ENCODE assay signal across 8 mouse cellular contexts in genomic region chr12:40446450-40447381, GRCm38 (mm10). TPM values are rescaled to one million over a fixed set of nuclear protein-coding genes. Genes with fewer than 3 reads are reported as not detected.
DNase-seq lines count a peak whose midpoint lies in the region; ATAC-seq and TF ChIP-seq lines count a peak whose summit lies in the region.

No protein-coding gene starts in this region.

- H3K9ac ChIP-seq in hindbrain, embryonic 16.5 days (ENCODE audit: low read depth, low read length), result peak overlapping the region; percentile 82

- H3K27me3 ChIP-seq in hindbrain, embryonic 16.5 days (replicated peaks; ENCODE audit: control insufficient read depth, insufficient read depth, low read length), result no peaks in the 10 kb centered on the region
- H3K27me3 ChIP-seq in limb, embryonic 10.5 days (ENCODE audit: low read depth, poor library complexity, severe bottlenecking), result no peaks in the 10 kb centered on the region
- H3K27me3 ChIP-seq in midbrain, embryonic 10.5 days (ENCODE audit: low read depth, poor library complexity, severe bottlenecking), result 0 out of 2 replicates have a peak, but pooled peaks cover 7% of the 10 kb centered on the region

- ATAC-seq in hindbrain, embryonic 16.5 days, result peak; percentile 9

- peak overlapping the region; percentile 60 for H3K4me2 ChIP-seq in hindbrain, embryonic 16.5 days (ENCODE audit: low read length)

- no peaks in the 10 kb centered on the region for H3K36me3 ChIP-seq in hindbrain, embryonic 16.5 days (ENCODE audit: control insufficient read depth, insufficient read depth, low read length)
- H3K36me3 ChIP-seq in limb, embryonic 10.5 days, result no peaks in the 10 kb centered on the region
- H3K36me3 ChIP-seq in midbrain, embryonic 10.5 days, result no peaks in the 10 kb centered on the region

- peak overlapping the region; percentile 92 for H3K4me3 ChIP-seq in gastrocnemius, adult 2 months
- H3K4me3 ChIP-seq in hindbrain, embryonic 16.5 days (ENCODE audit: low read length), result peak overlapping the region; percentile 87
- H3K4me3 ChIP-seq in limb, embryonic 10.5 days, result peak overlapping the region; percentile 83
- H3K4me3 ChIP-seq in midbrain, embryonic 10.5 days, result peak overlapping the region; percentile 89

- intact Hi-C loops in gastrocnemius, adult 2 months (cut with DNase I), result loop anchor here (2.0 to 5.0 kb wide), 2 partner anchors 52 to 189 kb away; no protein-coding TSS in a partner anchor

- no peaks in the 10 kb centered on the region for H3K9me3 ChIP-seq in hindbrain, embryonic 16.5 days (ENCODE audit: control insufficient read depth, low read length)
- H3K9me3 ChIP-seq in limb, embryonic 10.5 days (replicated peaks), result no peaks in the 10 kb centered on the region
- H3K9me3 ChIP-seq in midbrain, embryonic 10.5 days (replicated peaks), result no peaks in the 10 kb centered on the region

- peak; percentile 17; the same call in 1 of the 2 replicates for TF ChIP-seq CTCF in gastrocnemius, adult 2 months (IDR thresholded peaks at IDR 0.05)

- peaks cover 10% of the 10 kb centered on the region for H3K4me1 ChIP-seq in hindbrain, embryonic 16.5 days (ENCODE audit: control insufficient read depth, insufficient read depth, low read depth, low read length)
- H3K4me1 ChIP-seq in limb, embryonic 10.5 days, result peaks cover 33% of the 10 kb centered on the region
- H3K4me1 ChIP-seq in midbrain, embryonic 10.5 days, result peaks cover 37% of the 10 kb centered on the region

- H3K27ac ChIP-seq in gastrocnemius, adult 2 months, result peak overlapping the region; percentile 94
- H3K27ac ChIP-seq in hindbrain, embryonic 16.5 days (ENCODE audit: low read depth, low read length), result peak overlapping the region; percentile 91
- peak overlapping the region; percentile 91 for H3K27ac ChIP-seq in limb, embryonic 10.5 days
- H3K27ac ChIP-seq in midbrain, embryonic 10.5 days (replicated peaks), result peak overlapping the region; percentile 93

- DNase-seq in right cerebral cortex, adult 18-20 months, result peak; percentile 44
- DNase-seq in right cerebral cortex, postnatal 36 days (ENCODE audit: low spot score in 2 of 2), result no peak
- peak; percentile 80 to 86 for DNase-seq in cerebellum, postnatal 10 days
- peak; percentile 76 for DNase-seq in gastrocnemius, adult 2 months
- peak; percentile 79 for DNase-seq in limb, embryonic 10.5 days (ENCODE audit: low spot score)
- DNase-seq in midbrain, embryonic 10.5 days (ENCODE audit: low spot score), result peak; percentile 76
- peak; percentile 16 to 31 for DNase-seq in spleen, postnatal 10 days (ENCODE audit: low spot score in 2 of 2)

- WGBS in hindbrain, embryonic 16.5 days, result under 1% methylated on average over 43 of the region's 44 CpGs
- under 1% methylated on average over 44 of the region's 44 CpGs for WGBS in limb, embryonic 10.5 days
- WGBS in midbrain, embryonic 10.5 days, result under 1% methylated on average over 44 of the region's 44 CpGs

RNA-seq across cellular contexts. Expression of gene Dock4, which starts 1.0 kb away (rescaled TPM):
- 10 to 100 TPM; 13.9 to 14.8 TPM for total RNA-seq in gastrocnemius, adult 2 months (2021)
- polyA plus RNA-seq in hindbrain, embryonic 16.5 days (2015; fragmentation: Nextera tagmentation; extraction: Ambion mirVana), result 27.9 and 28.9 TPM in 2 replicates
- polyA plus RNA-seq in limb, embryonic 10.5 days (2016; fragmentation: Nextera tagmentation; extraction: Ambion mirVana), result 16.9 and 18.8 TPM in 2 replicates
- 14.0 and 16.8 TPM in 2 replicates for polyA plus RNA-seq in midbrain, embryonic 10.5 days (2016; fragmentation: Nextera tagmentation; extraction: Ambion mirVana)

RNA-seq across cellular contexts. Expression of gene Zfp277, which starts 1.0 kb away (rescaled TPM):
- 1 to 10 TPM; 8.5 to 8.6 TPM for total RNA-seq in gastrocnemius, adult 2 months (2021)
- polyA plus RNA-seq in hindbrain, embryonic 16.5 days (2015; fragmentation: Nextera tagmentation; extraction: Ambion mirVana), result 30.9 and 33.0 TPM in 2 replicates
- 37.9 and 38.9 TPM in 2 replicates for polyA plus RNA-seq in limb, embryonic 10.5 days (2016; fragmentation: Nextera tagmentation; extraction: Ambion mirVana)
- 38.3 and 39.6 TPM in 2 replicates for polyA plus RNA-seq in midbrain, embryonic 10.5 days (2016; fragmentation: Nextera tagmentation; extraction: Ambion mirVana)

Comparison
In these comparisons a context has a peak if more than half of its experiments do, and no peak if none do; other contexts are left out.
1. DNase-seq: peak in right cerebral cortex, adult 18-20 months (single experiment), cerebellum, postnatal 10 days (2 of 2), gastrocnemius, adult 2 months (single experiment), limb, embryonic 10.5 days (single experiment), midbrain, embryonic 10.5 days (single experiment) and spleen, postnatal 10 days (2 of 2); none in right cerebral cortex, postnatal 36 days (0 of 2).
2. Peak in every context shown above with its lines, with median percentiles within 50 percentile points of each other: H3K27ac ChIP-seq and H3K4me3 ChIP-seq.